Mouse (Mus musculus): ENCODE results near the gene Xrra1. TPM values are rescaled to one million over a fixed set of nuclear protein-coding genes. Genes with fewer than 3 reads are reported as not detected.
"Not testable (repeated sequence)": the region's sequence is repeated elsewhere in the genome, so short reads cannot be mapped to it uniquely, and the experiment has no call there.

Gene Xrra1
- polyA plus RNA-seq (2015; fragmentation: Nextera tagmentation; extraction: Ambion mirVana) = 0.81 and 1.2 TPM in 2 replicates

DNA sequence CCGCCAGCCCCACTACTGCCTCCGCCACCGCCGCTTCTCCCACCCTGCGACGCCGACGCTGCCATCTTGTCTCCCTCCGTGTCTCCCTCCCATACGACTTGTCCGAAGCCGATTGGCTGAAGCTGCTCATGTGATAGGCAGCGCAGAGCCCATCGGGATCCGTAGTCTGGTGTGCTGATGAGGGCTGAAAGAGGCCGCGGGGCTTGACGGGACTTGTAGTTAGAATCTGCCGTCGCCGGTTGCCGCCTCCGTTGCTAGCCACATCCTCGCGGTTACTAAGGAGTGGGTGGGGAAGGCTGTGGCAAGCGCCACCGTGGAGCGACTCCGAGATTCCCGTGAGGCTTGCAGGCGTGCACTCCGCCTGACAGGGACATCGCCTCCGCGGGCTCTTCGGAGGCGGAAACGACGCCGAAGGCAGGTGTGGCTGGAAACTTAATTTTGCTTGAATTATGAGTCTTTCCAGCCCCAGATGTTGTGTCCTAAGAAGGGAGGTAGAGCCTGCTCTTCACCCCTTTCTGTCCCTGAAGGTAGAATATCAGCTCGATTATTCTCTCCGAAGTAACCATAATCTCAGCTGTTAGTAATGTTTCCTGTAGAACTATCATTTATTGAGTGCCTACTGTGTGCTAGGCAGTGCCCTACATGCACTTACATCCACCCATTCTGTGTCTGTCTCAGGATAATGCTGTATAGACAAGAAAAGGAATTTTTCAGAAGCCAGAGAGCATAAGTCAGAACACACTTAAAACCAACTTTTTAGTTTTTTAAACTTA lies at the start of gene Xrra1:
Gene Xrra1 (plus strand): TSS at position 304 of the 773 bp plus-strand sequence.
- Histone ChIP-seq H3K4me1 (ENCODE audit: control insufficient read depth, insufficient read depth, low read depth, low read length) (peaks cover 13% of the 10 kb centered on the region), H3K36me3 (ENCODE audit: control insufficient read depth, insufficient read depth, low read length) (no peaks in the 10 kb centered on the region), H3K4me2 (ENCODE audit: low read length) (peak within 1 kb of the TSS; percentile 79), H3K4me3 (ENCODE audit: low read length) (peak within 1 kb of the TSS; percentile 54), H3K27ac (ENCODE audit: low read depth, low read length) (peak within 1 kb of the TSS; percentile 84), H3K27me3 (replicated peaks; ENCODE audit: control insufficient read depth, insufficient read depth, low read length) (no peaks in the 10 kb centered on the region), H3K9me3 (ENCODE audit: control insufficient read depth, low read length) (no peaks in the 10 kb centered on the region), H3K9ac (ENCODE audit: low read depth, low read length) (peak within 1 kb of the TSS; percentile 87)
- under 1% methylated on average over 42 of the region's 42 CpGs for WGBS
- peak; percentile 98 for ATAC-seq

GRCm38 (mm10) chr7:99810814-99811213 lies 48.1 kb upstream of the Xrra1 start:
- no peak overlapping the region for H3K4me2 ChIP-seq (ENCODE audit: low read length)
- H3K4me3 ChIP-seq (ENCODE audit: low read length) = no peak overlapping the region
- 94% methylated on average over 2 of the region's 2 CpGs for WGBS
- no peaks in the 10 kb centered on the region for H3K36me3 ChIP-seq (ENCODE audit: control insufficient read depth, insufficient read depth, low read length)
- H3K9ac ChIP-seq (ENCODE audit: low read depth, low read length) = no peak overlapping the region
- no peaks in the 10 kb centered on the region for H3K4me1 ChIP-seq (ENCODE audit: control insufficient read depth, insufficient read depth, low read depth, low read length)
- no peak for ATAC-seq
- no peaks in the 10 kb centered on the region for H3K27me3 ChIP-seq (replicated peaks; ENCODE audit: control insufficient read depth, insufficient read depth, low read length)
- H3K27ac ChIP-seq (ENCODE audit: low read depth, low read length) = no peak overlapping the region
- no peaks in the 10 kb centered on the region for H3K9me3 ChIP-seq (ENCODE audit: control insufficient read depth, low read length)

- Histone ChIP-seq H3K36me3 (ENCODE audit: control insufficient read depth, insufficient read depth, low read length) (no peaks in the 10 kb centered on the region), H3K4me2 (ENCODE audit: low read length) (no peak overlapping the region), H3K27ac (ENCODE audit: low read depth, low read length) (no peak overlapping the region), H3K4me1 (ENCODE audit: control insufficient read depth, insufficient read depth, low read depth, low read length) (no peaks in the 10 kb centered on the region), H3K4me3 (ENCODE audit: low read length) (no peak overlapping the region), H3K27me3 (replicated peaks; ENCODE audit: control insufficient read depth, insufficient read depth, low read length) (no peaks in the 10 kb centered on the region), H3K9me3 (ENCODE audit: control insufficient read depth, low read length) (no peaks in the 10 kb centered on the region), H3K9ac (ENCODE audit: low read depth, low read length) (no peak overlapping the region)
- 92% methylated on average over 4 of the region's 4 CpGs for WGBS
- ATAC-seq = no peak
Measured at GRCm38 (mm10) chr7:99811661-99812060, 47.3 kb upstream of the Xrra1 start.

DNA sequence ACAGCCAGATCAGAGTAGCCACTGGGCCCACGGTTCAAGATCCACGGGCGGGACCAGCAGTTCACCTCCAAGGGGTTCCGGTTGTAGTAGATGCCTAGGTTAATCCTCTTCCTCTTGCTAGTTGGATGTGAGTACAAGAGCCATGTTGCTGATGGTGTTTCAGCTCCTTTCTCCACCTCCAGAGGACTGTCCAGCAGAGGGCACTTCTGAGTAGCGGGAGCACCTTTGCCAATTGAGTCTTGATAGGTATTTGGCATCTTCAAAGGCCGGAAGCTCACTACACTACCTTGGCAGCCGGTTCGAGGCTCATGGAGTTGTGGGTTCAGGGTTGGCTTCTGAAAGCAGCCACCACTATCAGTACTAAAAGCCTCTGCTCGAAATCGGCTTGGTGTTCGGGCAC lies 45.5 kb upstream of the Xrra1 start:
- Histone ChIP-seq H3K9me3 (ENCODE audit: control insufficient read depth, low read length) (no peaks in the 10 kb centered on the region), H3K27me3 (replicated peaks; ENCODE audit: control insufficient read depth, insufficient read depth, low read length) (no peaks in the 10 kb centered on the region), H3K4me2 (ENCODE audit: low read length) (no peak overlapping the region), H3K9ac (ENCODE audit: low read depth, low read length) (no peak overlapping the region), H3K36me3 (ENCODE audit: control insufficient read depth, insufficient read depth, low read length) (no peaks in the 10 kb centered on the region), H3K4me3 (ENCODE audit: low read length) (no peak overlapping the region), H3K4me1 (ENCODE audit: control insufficient read depth, insufficient read depth, low read depth, low read length) (no peaks in the 10 kb centered on the region), H3K27ac (ENCODE audit: low read depth, low read length) (no peak overlapping the region)
- 91% methylated on average over 11 of the region's 11 CpGs for WGBS
- no peak for ATAC-seq

- H3K36me3 ChIP-seq (ENCODE audit: control insufficient read depth, insufficient read depth, low read length); H3K27me3 ChIP-seq (replicated peaks; ENCODE audit: control insufficient read depth, insufficient read depth, low read length); H3K27ac ChIP-seq (ENCODE audit: low read depth, low read length); H3K4me1 ChIP-seq (ENCODE audit: control insufficient read depth, insufficient read depth, low read depth, low read length); H3K4me3 ChIP-seq (ENCODE audit: low read length); H3K9ac ChIP-seq (ENCODE audit: low read depth, low read length); H3K4me2 ChIP-seq (ENCODE audit: low read length); ATAC-seq; H3K9me3 ChIP-seq (ENCODE audit: control insufficient read depth, low read length): not testable (repeated sequence)
- 31% methylated on average over 9 of the region's 9 CpGs for WGBS
Measured at GRCm38 (mm10) chr7:99818181-99818725, 40.7 kb upstream of the Xrra1 start.

- H3K9me3 ChIP-seq (ENCODE audit: control insufficient read depth, low read length) = no peaks in the 10 kb centered on the region
- no peak overlapping the region for H3K4me3 ChIP-seq (ENCODE audit: low read length)
- ATAC-seq = no peak
- WGBS = 89% methylated on average over 2 of the region's 2 CpGs
- no peaks in the 10 kb centered on the region for H3K27me3 ChIP-seq (replicated peaks; ENCODE audit: control insufficient read depth, insufficient read depth, low read length)
- H3K9ac ChIP-seq (ENCODE audit: low read depth, low read length) = no peak overlapping the region
- no peak overlapping the region for H3K27ac ChIP-seq (ENCODE audit: low read depth, low read length)
- no peaks in the 10 kb centered on the region for H3K4me1 ChIP-seq (ENCODE audit: control insufficient read depth, insufficient read depth, low read depth, low read length)
- no peaks in the 10 kb centered on the region for H3K36me3 ChIP-seq (ENCODE audit: control insufficient read depth, insufficient read depth, low read length)
- H3K4me2 ChIP-seq (ENCODE audit: low read length) = no peak overlapping the region
Measured at GRCm38 (mm10) chr7:99821953-99822352, 37.0 kb upstream of the Xrra1 start.

DNA sequence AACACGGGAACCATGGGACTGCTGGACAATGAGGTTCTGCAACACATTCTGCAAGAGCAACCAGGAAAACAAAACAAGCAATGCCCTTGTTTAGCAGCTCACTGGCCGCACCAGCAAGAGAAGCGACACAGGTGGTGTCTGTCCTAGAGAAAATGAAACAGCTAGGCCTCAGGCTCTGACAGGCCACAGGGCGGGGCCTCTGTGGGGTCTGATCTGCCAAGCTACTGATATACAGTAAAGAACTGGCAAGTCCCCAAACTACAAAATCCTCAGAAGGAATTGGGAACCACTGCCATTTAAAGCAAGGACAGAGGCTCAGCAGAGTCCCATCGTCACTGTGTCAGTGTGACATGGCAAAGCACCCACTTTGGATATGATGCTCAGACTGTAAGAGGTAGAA lies 36.5 kb upstream of the Xrra1 start:
- WGBS = 88% methylated on average over 5 of the region's 5 CpGs
- Histone ChIP-seq H3K4me3 (ENCODE audit: low read length) (no peak overlapping the region), H3K27me3 (replicated peaks; ENCODE audit: control insufficient read depth, insufficient read depth, low read length) (no peaks in the 10 kb centered on the region), H3K4me2 (ENCODE audit: low read length) (no peak overlapping the region), H3K9me3 (ENCODE audit: control insufficient read depth, low read length) (no peaks in the 10 kb centered on the region), H3K36me3 (ENCODE audit: control insufficient read depth, insufficient read depth, low read length) (no peaks in the 10 kb centered on the region), H3K4me1 (ENCODE audit: control insufficient read depth, insufficient read depth, low read depth, low read length) (no peaks in the 10 kb centered on the region), H3K27ac (ENCODE audit: low read depth, low read length) (no peak overlapping the region), H3K9ac (ENCODE audit: low read depth, low read length) (no peak overlapping the region)
- no peak for ATAC-seq

GRCm38 (mm10) chr7:99823045-99823663 lies 35.8 kb upstream of the Xrra1 start:
- no peak overlapping the region for H3K27ac ChIP-seq (ENCODE audit: low read depth, low read length)
- 90% methylated on average over 10 of the region's 10 CpGs for WGBS
- H3K36me3 ChIP-seq (ENCODE audit: control insufficient read depth, insufficient read depth, low read length) = no peaks in the 10 kb centered on the region
- no peak overlapping the region for H3K9ac ChIP-seq (ENCODE audit: low read depth, low read length)
- H3K9me3 ChIP-seq (ENCODE audit: control insufficient read depth, low read length) = no peaks in the 10 kb centered on the region
- peaks cover 3% of the 10 kb centered on the region; the same call in 1 of the 2 replicates for H3K4me1 ChIP-seq (ENCODE audit: control insufficient read depth, insufficient read depth, low read depth, low read length)
- no peak overlapping the region for H3K4me3 ChIP-seq (ENCODE audit: low read length)
- no peak for ATAC-seq
- H3K4me2 ChIP-seq (ENCODE audit: low read length) = no peak overlapping the region
- H3K27me3 ChIP-seq (replicated peaks; ENCODE audit: control insufficient read depth, insufficient read depth, low read length) = no peaks in the 10 kb centered on the region

Data from hindbrain, embryonic 16.5 days (tissue).